Mouse (Mus musculus): Measurements from ENCODE around the gene Pcbd1. TPM values are rescaled to one million over a fixed set of nuclear protein-coding genes. Genes with fewer than 3 reads are reported as not detected.
A peak's percentile ranks its signal among the peaks of the same experiment; 100 is the strongest.

The Pcbd1 gene
- polyA plus RNA-seq (2014; fragmentation: Nextera tagmentation; extraction: Ambion mirVana) = 162 and 165 TPM in 2 replicates

DNA sequence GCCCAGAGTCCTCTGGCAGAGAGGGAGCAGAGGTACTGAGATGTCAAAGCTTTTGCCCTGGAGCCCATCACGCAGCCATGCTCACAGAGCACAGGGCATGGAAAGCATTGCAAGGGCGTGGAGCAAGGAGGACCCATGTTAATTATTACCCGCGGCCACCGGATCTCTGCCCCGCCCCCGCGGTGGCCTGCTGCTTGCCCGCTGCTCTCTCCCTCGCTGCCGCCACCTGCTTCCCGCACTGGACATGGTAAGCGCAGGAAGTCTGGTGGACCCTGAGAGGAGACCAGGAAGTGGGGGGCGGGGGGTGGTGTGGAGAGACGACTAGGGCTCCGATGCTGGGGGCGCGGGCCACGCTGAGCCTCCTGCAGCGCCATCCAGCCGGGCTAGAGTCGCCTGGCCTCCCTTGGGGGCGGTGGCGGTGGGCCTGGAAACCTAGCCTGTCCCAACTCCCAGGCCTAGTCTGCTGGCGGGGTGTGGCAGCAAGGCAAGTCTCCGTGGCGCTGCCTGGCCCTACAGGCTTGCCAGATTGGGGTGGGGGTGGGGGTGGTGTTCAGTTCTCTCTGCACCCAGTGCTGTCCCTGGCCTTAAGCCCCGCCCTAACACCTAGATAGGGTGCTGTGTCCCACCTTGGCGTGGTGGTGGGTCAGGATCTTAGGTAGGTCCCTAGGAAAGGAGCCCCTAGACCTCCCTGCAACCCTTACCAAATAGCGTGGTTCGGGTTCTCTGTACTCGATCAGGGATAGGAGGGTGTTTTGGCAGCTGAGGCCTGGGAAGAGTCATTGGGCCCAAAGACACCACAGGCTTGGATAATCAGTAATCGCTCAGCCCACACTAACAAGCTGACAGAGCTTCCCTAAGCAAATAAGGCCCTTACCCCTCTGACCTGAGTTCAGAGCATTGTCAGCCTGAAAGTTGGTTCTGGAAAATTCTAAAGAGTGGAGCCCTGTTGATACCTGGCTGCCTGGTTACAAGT lies at the start of gene Pcbd1:
Pcbd1 (plus strand) TSS at position 162 of the 973 bp plus-strand sequence.
- Histone ChIP-seq H3K4me1 (replicated peaks; ENCODE audit: control insufficient read depth, insufficient read depth, low read length) (peaks cover 9% of the 10 kb centered on the region; the same call in 1 of the 2 replicates), H3K27me3 (replicated peaks; ENCODE audit: control insufficient read depth, insufficient read depth, low read length) (no peaks in the 10 kb centered on the region), H3K36me3 (ENCODE audit: control insufficient read depth, insufficient read depth, low read length) (0 out of 2 replicates have a peak, but pooled peaks cover 4% of the 10 kb centered on the region), H3K9me3 (ENCODE audit: control insufficient read depth, low read length) (no peaks in the 10 kb centered on the region), H3K4me3 (ENCODE audit: low read depth, low read length) (peak within 1 kb of the TSS; percentile 37), H3K27ac (ENCODE audit: low read depth) (peak within 1 kb of the TSS; percentile 69), H3K4me2 (ENCODE audit: low read length) (peak within 1 kb of the TSS; percentile 70), H3K9ac (ENCODE audit: low read length) (peak within 1 kb of the TSS; percentile 69)
- peak; percentile 86 for DNase-seq (ENCODE audit: low spot score)
- ATAC-seq (replicated peaks; ENCODE audit: low FRiP score, low TSS enrichment, low read depth) = peak; percentile 87
- WGBS = 6% methylated on average over 32 of the region's 33 CpGs

DNA sequence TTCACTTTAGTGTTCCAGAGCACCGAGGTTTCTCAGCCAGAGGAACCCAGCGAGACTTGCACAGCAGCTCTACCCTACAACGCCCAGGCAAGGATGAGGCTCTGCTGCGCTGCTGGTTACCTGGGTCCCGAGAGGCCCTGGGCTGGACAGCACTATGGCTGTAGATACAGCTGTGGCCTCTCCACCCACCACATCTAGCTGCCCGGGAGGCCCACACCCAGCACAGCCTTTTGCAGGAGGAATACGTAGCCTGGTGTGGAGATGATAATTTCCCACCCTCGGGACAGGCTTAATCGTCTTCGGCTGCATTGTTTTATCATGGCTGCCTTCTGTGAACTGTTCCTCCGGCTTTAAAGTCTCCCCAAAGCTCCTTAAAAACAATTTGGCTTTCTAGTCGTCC lies 49.5 kb upstream of the Pcbd1 start:
- Histone ChIP-seq H3K4me1 (replicated peaks; ENCODE audit: control insufficient read depth, insufficient read depth, low read length) (no peaks in the 10 kb centered on the region), H3K27ac (ENCODE audit: low read depth) (no peak overlapping the region), H3K27me3 (replicated peaks; ENCODE audit: control insufficient read depth, insufficient read depth, low read length) (no peaks in the 10 kb centered on the region), H3K4me3 (ENCODE audit: low read depth, low read length) (no peak overlapping the region), H3K9me3 (ENCODE audit: control insufficient read depth, low read length) (no peaks in the 10 kb centered on the region), H3K4me2 (ENCODE audit: low read length) (no peak overlapping the region), H3K36me3 (ENCODE audit: control insufficient read depth, insufficient read depth, low read length) (no peaks in the 10 kb centered on the region), H3K9ac (ENCODE audit: low read length) (no peak overlapping the region)
- ATAC-seq (replicated peaks; ENCODE audit: low FRiP score, low TSS enrichment, low read depth) (no peak), DNase-seq (ENCODE audit: low spot score) (no peak)
- WGBS = 66% methylated on average over 12 of the region's 12 CpGs

DNA sequence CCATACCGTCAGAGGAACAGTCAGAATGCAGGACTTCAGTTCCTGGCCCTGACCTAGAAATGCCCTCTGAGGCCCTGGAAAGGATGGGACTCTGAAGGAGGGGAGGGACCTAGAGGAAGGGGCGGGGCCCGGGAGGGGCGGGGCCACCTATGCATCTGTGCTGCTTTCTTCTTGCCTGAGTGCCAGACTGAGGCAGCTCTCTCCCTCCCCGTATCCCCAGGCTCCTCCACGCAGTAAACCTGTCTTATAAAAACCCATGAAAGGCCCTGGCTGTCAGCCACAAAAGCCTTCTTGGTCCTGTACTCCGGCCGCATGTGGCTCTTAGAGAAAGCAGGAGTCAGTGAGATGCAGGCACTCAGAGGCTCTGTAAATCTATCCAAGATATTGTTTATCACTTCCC lies 44.0 kb upstream of the Pcbd1 start:
- DNase-seq (ENCODE audit: low spot score) (no peak), ATAC-seq (replicated peaks; ENCODE audit: low FRiP score, low TSS enrichment, low read depth) (0 out of 2 replicates have a peak, but pooled peaks have one; percentile 40)
- Histone ChIP-seq H3K4me1 (replicated peaks; ENCODE audit: control insufficient read depth, insufficient read depth, low read length) (no peaks in the 10 kb centered on the region), H3K9ac (ENCODE audit: low read length) (no peak overlapping the region), H3K27ac (ENCODE audit: low read depth) (no peak overlapping the region), H3K4me2 (ENCODE audit: low read length) (no peak overlapping the region), H3K9me3 (ENCODE audit: control insufficient read depth, low read length) (no peaks in the 10 kb centered on the region), H3K27me3 (replicated peaks; ENCODE audit: control insufficient read depth, insufficient read depth, low read length) (no peaks in the 10 kb centered on the region), H3K36me3 (ENCODE audit: control insufficient read depth, insufficient read depth, low read length) (no peaks in the 10 kb centered on the region), H3K4me3 (ENCODE audit: low read depth, low read length) (no peak overlapping the region)
- WGBS = 5% methylated on average over 8 of the region's 8 CpGs

DNA sequence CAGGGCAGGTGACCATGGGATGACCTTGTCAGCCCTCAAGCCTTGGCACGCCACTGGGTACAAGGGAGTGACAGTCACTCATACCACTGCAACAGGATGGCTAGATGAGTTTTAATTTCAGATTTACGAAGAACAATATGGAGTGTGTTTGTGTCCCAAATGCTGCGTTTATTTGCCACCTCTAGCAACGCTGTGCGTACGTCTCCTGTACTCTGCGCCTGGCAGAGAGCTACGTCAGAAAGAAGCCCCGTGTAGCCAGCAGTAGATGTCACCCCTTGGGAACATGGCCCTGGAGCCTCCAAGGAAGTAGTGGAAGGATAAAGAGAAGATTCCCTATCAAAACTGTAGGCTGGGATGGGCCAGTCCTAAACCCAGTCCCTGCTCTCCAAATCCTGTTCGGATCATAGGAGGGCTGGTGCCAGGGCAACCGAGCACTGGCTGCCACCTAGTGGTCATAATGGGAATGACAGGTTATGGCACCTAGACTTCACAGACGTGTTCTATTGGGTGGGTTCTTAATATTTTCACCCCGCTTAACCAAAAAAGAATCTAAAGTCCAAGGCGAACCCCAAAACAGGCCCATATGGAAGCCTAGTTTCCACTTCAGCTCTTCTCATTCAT lies 37.0 kb upstream of the Pcbd1 start:
- Histone ChIP-seq H3K27ac (ENCODE audit: low read depth) (no peak overlapping the region), H3K4me1 (replicated peaks; ENCODE audit: control insufficient read depth, insufficient read depth, low read length) (no peaks in the 10 kb centered on the region), H3K36me3 (ENCODE audit: control insufficient read depth, insufficient read depth, low read length) (no peaks in the 10 kb centered on the region), H3K4me3 (ENCODE audit: low read depth, low read length) (no peak overlapping the region), H3K9me3 (ENCODE audit: control insufficient read depth, low read length) (no peaks in the 10 kb centered on the region; the same call in 1 of the 2 replicates), H3K4me2 (ENCODE audit: low read length) (no peak overlapping the region), H3K9ac (ENCODE audit: low read length) (no peak overlapping the region), H3K27me3 (replicated peaks; ENCODE audit: control insufficient read depth, insufficient read depth, low read length) (no peaks in the 10 kb centered on the region)
- ATAC-seq (replicated peaks; ENCODE audit: low FRiP score, low TSS enrichment, low read depth) = no peak
- DNase-seq (ENCODE audit: low spot score) = peak; percentile 86
- 56% methylated on average over 14 of the region's 14 CpGs for WGBS

DNA sequence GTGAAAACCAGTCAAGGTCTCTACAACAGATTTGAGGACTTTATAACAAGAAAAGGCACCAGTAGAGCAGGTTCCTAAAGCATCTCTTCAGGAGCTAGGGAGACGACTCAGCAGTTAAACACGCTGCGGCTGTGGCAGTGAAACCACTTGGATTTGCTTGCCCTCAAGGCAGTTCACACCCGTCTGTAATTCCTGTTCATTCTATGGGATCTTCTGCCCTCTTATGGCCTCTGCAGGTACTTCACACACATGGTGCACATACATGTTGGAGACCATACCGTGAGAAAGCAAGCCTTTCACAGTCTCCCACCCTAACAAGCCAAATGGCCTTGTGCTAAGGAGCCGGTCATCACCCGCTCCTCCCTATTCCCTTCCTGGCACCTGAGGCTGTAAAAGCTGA lies 32.5 kb upstream of the Pcbd1 start:
- no peak for ATAC-seq (replicated peaks; ENCODE audit: low FRiP score, low TSS enrichment, low read depth)

DNA sequence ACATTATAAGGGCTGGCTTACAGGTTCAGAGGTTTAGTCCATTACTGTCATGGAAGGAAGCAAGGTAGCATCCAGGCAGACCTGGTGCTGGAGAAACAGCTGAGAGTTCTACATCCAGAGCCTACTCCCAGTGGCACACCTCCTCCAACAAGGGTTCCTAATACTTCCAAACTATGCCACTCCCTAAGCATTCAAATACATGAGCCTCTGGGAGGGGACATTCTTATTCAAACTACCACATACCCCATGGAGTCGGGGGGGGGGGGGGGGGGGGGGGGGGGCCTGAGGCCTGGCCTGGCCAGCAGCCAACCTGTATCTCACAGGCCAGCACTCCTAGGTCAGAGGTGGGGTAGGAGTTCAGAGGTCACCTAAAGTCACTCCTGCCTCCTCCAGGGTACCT lies 30.0 kb upstream of the Pcbd1 start:
- no CpG with 5 or more reads among the region's 1 CpGs for WGBS
- H3K36me3 ChIP-seq (ENCODE audit: control insufficient read depth, insufficient read depth, low read length) = no peaks in the 10 kb centered on the region
- no peak overlapping the region for H3K9ac ChIP-seq (ENCODE audit: low read length)
- peaks cover 3% of the 10 kb centered on the region; the same call in 1 of the 2 replicates for H3K9me3 ChIP-seq (ENCODE audit: control insufficient read depth, low read length)
- ATAC-seq (replicated peaks; ENCODE audit: low FRiP score, low TSS enrichment, low read depth) (no peak), DNase-seq (ENCODE audit: low spot score) (no peak)
- H3K27me3 ChIP-seq (replicated peaks; ENCODE audit: control insufficient read depth, insufficient read depth, low read length) = no peaks in the 10 kb centered on the region
- no peak overlapping the region for H3K27ac ChIP-seq (ENCODE audit: low read depth)
- H3K4me1 ChIP-seq (replicated peaks; ENCODE audit: control insufficient read depth, insufficient read depth, low read length) = peaks cover 9% of the 10 kb centered on the region
- no peak overlapping the region for H3K4me3 ChIP-seq (ENCODE audit: low read depth, low read length)
- no peak overlapping the region for H3K4me2 ChIP-seq (ENCODE audit: low read length)

More for the DNA sequence above, 32.5 kb upstream of the Pcbd1 start:
- Histone ChIP-seq H3K36me3 (ENCODE audit: control insufficient read depth, insufficient read depth, low read length) (no peaks in the 10 kb centered on the region), H3K4me2 (ENCODE audit: low read length) (no peak overlapping the region), H3K4me1 (replicated peaks; ENCODE audit: control insufficient read depth, insufficient read depth, low read length) (peaks cover 9% of the 10 kb centered on the region), H3K27ac (ENCODE audit: low read depth) (no peak overlapping the region), H3K9me3 (ENCODE audit: control insufficient read depth, low read length) (peaks cover 3% of the 10 kb centered on the region; the same call in 1 of the 2 replicates), H3K9ac (ENCODE audit: low read length) (no peak overlapping the region), H3K27me3 (replicated peaks; ENCODE audit: control insufficient read depth, insufficient read depth, low read length) (no peaks in the 10 kb centered on the region), H3K4me3 (ENCODE audit: low read depth, low read length) (no peak overlapping the region)
- DNase-seq (ENCODE audit: low spot score) = no peak
- WGBS = 96% methylated on average over 7 of the region's 7 CpGs

DNA sequence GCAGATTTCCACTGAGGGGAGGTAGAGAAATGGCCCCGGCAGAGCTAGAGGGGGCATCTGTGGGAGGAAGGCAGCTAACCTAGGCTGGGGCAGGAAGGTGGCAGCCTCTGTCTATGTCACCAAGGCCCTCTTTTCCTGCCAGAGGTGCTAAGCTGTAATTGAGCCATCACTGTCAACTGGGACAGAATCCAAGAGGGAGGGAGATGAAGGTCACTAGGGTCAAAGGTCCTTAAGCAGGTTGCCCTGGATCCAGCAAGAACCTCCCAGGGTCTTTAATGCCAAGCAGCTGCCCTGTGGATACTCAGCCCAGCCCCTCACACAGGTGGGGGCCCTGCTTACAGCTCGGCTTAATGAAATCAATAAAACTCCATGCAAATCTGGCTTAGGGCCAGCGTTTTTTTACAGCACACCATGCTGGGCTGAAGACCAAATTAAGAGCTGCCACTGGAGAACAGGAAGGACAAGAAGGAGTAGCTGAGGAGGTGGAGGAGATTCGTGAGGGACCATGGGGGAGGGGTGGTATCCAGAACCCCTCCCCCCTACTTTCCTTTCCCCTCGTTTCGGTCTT lies 29.5 kb upstream of the Pcbd1 start:
- H3K27ac ChIP-seq (ENCODE audit: low read depth) = no peak overlapping the region
- no peak overlapping the region for H3K4me2 ChIP-seq (ENCODE audit: low read length)
- H3K27me3 ChIP-seq (replicated peaks; ENCODE audit: control insufficient read depth, insufficient read depth, low read length) = no peaks in the 10 kb centered on the region
- 23% methylated on average over 6 of the region's 6 CpGs for WGBS
- ATAC-seq (replicated peaks; ENCODE audit: low FRiP score, low TSS enrichment, low read depth) (no peak), DNase-seq (ENCODE audit: low spot score) (peak; percentile 56)
- H3K4me3 ChIP-seq (ENCODE audit: low read depth, low read length) = no peak overlapping the region
- no peak overlapping the region for H3K9ac ChIP-seq (ENCODE audit: low read length)
- H3K9me3 ChIP-seq (ENCODE audit: control insufficient read depth, low read length) = peaks cover 3% of the 10 kb centered on the region; the same call in 1 of the 2 replicates
- H3K36me3 ChIP-seq (ENCODE audit: control insufficient read depth, insufficient read depth, low read length) = no peaks in the 10 kb centered on the region
- peaks cover 9% of the 10 kb centered on the region for H3K4me1 ChIP-seq (replicated peaks; ENCODE audit: control insufficient read depth, insufficient read depth, low read length)

DNA sequence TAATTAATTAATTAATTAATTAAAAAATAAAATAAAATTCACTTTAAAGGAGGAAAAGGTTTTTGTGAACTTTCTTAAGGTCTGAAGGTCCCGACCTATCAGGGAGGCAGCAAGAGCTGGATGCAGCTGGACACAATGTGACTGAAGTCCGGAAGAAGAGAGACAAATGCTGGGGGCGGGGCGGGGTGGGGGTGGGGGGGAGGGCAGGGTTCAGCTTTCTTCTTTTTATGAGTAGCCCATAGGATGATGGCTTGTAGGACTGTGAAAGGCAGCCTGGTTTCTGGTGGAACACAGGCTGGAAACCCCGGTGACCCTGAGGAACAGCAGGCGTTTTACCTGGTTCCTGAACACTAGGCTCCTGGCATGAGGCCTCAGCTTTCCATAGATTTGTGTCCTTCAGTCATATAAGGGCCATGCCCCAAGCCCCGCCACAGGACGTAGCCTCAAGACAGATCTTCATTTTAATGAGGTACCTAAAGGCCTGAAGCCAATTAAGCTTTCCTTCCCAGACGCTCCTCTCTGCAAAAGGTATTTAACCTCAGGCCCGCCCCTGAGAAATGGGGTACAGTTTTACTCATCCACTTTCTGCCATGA lies 25.8 kb upstream of the Pcbd1 start:
- ATAC-seq (replicated peaks; ENCODE audit: low FRiP score, low TSS enrichment, low read depth) (no peak), DNase-seq (ENCODE audit: low spot score) (no peak)
- Histone ChIP-seq H3K9ac (ENCODE audit: low read length) (no peak overlapping the region), H3K4me1 (replicated peaks; ENCODE audit: control insufficient read depth, insufficient read depth, low read length) (peaks cover 12% of the 10 kb centered on the region), H3K4me2 (ENCODE audit: low read length) (no peak overlapping the region), H3K9me3 (ENCODE audit: control insufficient read depth, low read length) (no peaks in the 10 kb centered on the region), H3K4me3 (ENCODE audit: low read depth, low read length) (no peak overlapping the region), H3K36me3 (ENCODE audit: control insufficient read depth, insufficient read depth, low read length) (no peaks in the 10 kb centered on the region), H3K27ac (ENCODE audit: low read depth) (no peak overlapping the region), H3K27me3 (replicated peaks; ENCODE audit: control insufficient read depth, insufficient read depth, low read length) (no peaks in the 10 kb centered on the region)
- WGBS = 79% methylated on average over 10 of the region's 10 CpGs

Data from intestine, embryonic 14.5 days (tissue).